Mouse (Mus musculus): Measurements from ENCODE around the gene Espn. TPM values are rescaled to one million over a fixed set of nuclear protein-coding genes. Genes with fewer than 3 reads are reported as not detected.

The Espn gene
- polyA plus RNA-seq, 1 experiment from 2014 or later, result 11.5 TPM

GRCm38 (mm10) chr4:152084616-152085015, 67.6 kb downstream of the Espn start:
- no peak overlapping the region for H3K4me2 ChIP-seq
- DNase-seq (no peak), ATAC-seq (ENCODE audit: insufficient read depth) (no peak)
- no peaks in the 10 kb centered on the region for H3K27me3 ChIP-seq (ENCODE audit: insufficient read depth, low read length)
- no peak for TF ChIP-seq CTCF (IDR thresholded peaks at IDR 0.05; ENCODE audit: low read depth)
- no peak overlapping the region for H3K9ac ChIP-seq
- H3K36me3 ChIP-seq (ENCODE audit: insufficient read depth), result 0 out of 2 replicates have a peak, but pooled peaks cover under 1% of the 10 kb centered on the region
- no peak overlapping the region for H3K4me3 ChIP-seq (ENCODE audit: low read depth, low read length)
- H3K27ac ChIP-seq (ENCODE audit: low read depth), result no peak overlapping the region
- WGBS, result 74% methylated on average over 7 of the region's 7 CpGs
- H3K9me3 ChIP-seq (ENCODE audit: low read depth, low read length), result no peaks in the 10 kb centered on the region
- peaks cover 12% of the 10 kb centered on the region; the same call in 1 of the 2 replicates for H3K4me1 ChIP-seq (ENCODE audit: insufficient read depth)

- Histone ChIP-seq H3K27ac (ENCODE audit: low read depth) (no peak overlapping the region), H3K4me1 (ENCODE audit: insufficient read depth) (peaks cover 12% of the 10 kb centered on the region; the same call in 1 of the 2 replicates), H3K4me3 (ENCODE audit: low read depth, low read length) (no peak overlapping the region), H3K9me3 (ENCODE audit: low read depth, low read length) (no peaks in the 10 kb centered on the region), H3K36me3 (ENCODE audit: insufficient read depth) (no peaks in the 10 kb centered on the region), H3K9ac (no peak overlapping the region), H3K27me3 (ENCODE audit: insufficient read depth, low read length) (no peaks in the 10 kb centered on the region), H3K4me2 (no peak overlapping the region)
- 53% methylated on average over 7 of the region's 7 CpGs for WGBS
- TF ChIP-seq CTCF (IDR thresholded peaks at IDR 0.05; ENCODE audit: low read depth), result no peak
- ATAC-seq (ENCODE audit: insufficient read depth) (no peak), DNase-seq (no peak)
These were observed 68.5 kb downstream of the Espn start for GRCm38 (mm10) chr4:152083611-152084220.

- Histone ChIP-seq H3K27me3 (ENCODE audit: insufficient read depth, low read length) (no peaks in the 10 kb centered on the region), H3K9me3 (ENCODE audit: low read depth, low read length) (no peaks in the 10 kb centered on the region), H3K9ac (no peak overlapping the region), H3K4me2 (no peak overlapping the region), H3K4me3 (ENCODE audit: low read depth, low read length) (no peak overlapping the region), H3K36me3 (ENCODE audit: insufficient read depth) (no peaks in the 10 kb centered on the region), H3K27ac (ENCODE audit: low read depth) (no peak overlapping the region), H3K4me1 (ENCODE audit: insufficient read depth) (no peaks in the 10 kb centered on the region)
- 52% methylated on average over 7 of the region's 7 CpGs for WGBS
- ATAC-seq (ENCODE audit: insufficient read depth) (no peak), DNase-seq (no peak)
- TF ChIP-seq CTCF (IDR thresholded peaks at IDR 0.05; ENCODE audit: low read depth), result no peak
These were observed 72.2 kb downstream of the Espn start for GRCm38 (mm10) chr4:152079931-152080330.

DNA sequence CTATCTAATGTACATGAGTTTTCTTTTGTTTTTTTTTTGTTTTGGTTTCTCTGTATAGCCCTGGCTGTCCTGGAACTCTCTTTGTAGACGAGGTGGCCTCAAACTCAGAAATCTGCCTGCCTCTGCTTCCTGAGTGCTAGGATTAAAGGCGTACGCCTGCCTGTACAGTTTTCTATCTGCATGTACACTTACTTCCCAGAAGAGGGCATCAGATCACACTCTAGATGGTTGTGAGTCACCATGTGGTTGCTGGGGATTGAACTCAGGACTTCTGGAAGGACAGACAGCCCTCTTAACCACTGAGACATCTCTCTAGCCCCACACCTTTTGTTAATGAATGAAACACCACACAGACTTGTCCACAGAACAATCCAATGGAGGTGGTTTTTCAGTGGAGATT, 72.9 kb downstream of the Espn start:
- DNase-seq (no peak), ATAC-seq (ENCODE audit: insufficient read depth) (no peak)
- TF ChIP-seq CTCF (IDR thresholded peaks at IDR 0.05; ENCODE audit: low read depth), result no peak
- Histone ChIP-seq H3K9me3 (ENCODE audit: low read depth, low read length) (no peaks in the 10 kb centered on the region), H3K4me2 (no peak overlapping the region), H3K27me3 (ENCODE audit: insufficient read depth, low read length) (no peaks in the 10 kb centered on the region), H3K27ac (ENCODE audit: low read depth) (no peak overlapping the region), H3K9ac (no peak overlapping the region), H3K36me3 (ENCODE audit: insufficient read depth) (no peaks in the 10 kb centered on the region), H3K4me1 (ENCODE audit: insufficient read depth) (no peaks in the 10 kb centered on the region), H3K4me3 (ENCODE audit: low read depth, low read length) (no peak overlapping the region)
- 83% methylated on average over 3 of the region's 3 CpGs for WGBS

DNA sequence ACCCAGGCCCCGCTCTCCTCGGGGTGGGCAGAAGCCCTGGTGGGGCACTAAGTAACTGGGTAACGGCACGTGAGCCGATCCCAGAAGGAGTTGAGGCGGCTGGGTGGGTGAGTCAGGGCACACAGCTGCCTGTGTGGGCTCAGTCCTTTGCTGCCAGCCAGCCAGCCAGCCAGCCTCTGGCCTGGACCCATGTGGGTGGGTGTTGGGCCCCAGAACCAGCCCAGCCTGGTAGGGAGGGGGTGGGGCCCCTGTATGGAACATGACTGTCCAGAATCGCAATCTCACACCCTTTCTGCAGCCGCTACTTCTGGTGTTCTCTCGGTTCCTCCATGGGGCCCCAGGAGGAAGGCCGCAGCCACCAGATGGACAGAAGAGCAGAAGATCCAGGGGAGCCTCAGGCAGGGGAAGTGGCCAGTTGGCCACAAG, 74.1 kb downstream of the Espn start:
- Histone ChIP-seq H3K36me3 (ENCODE audit: insufficient read depth) (no peaks in the 10 kb centered on the region), H3K4me3 (ENCODE audit: low read depth, low read length) (no peak overlapping the region), H3K27ac (ENCODE audit: low read depth) (no peak overlapping the region), H3K4me2 (no peak overlapping the region), H3K9ac (no peak overlapping the region), H3K27me3 (ENCODE audit: insufficient read depth, low read length) (no peaks in the 10 kb centered on the region), H3K9me3 (ENCODE audit: low read depth, low read length) (no peaks in the 10 kb centered on the region), H3K4me1 (ENCODE audit: insufficient read depth) (no peaks in the 10 kb centered on the region)
- WGBS, result 85% methylated on average over 10 of the region's 10 CpGs
- TF ChIP-seq CTCF (IDR thresholded peaks at IDR 0.05; ENCODE audit: low read depth), result no peak
- DNase-seq (no peak), ATAC-seq (ENCODE audit: insufficient read depth) (no peak)

- TF ChIP-seq CTCF (IDR thresholded peaks at IDR 0.05; ENCODE audit: low read depth), result no peak
- no peak for ATAC-seq (ENCODE audit: insufficient read depth)
- WGBS, result 83% methylated on average over 9 of the region's 9 CpGs
These were observed 75.0 kb downstream of the Espn start for GRCm38 (mm10) chr4:152077191-152077590.

DNA sequence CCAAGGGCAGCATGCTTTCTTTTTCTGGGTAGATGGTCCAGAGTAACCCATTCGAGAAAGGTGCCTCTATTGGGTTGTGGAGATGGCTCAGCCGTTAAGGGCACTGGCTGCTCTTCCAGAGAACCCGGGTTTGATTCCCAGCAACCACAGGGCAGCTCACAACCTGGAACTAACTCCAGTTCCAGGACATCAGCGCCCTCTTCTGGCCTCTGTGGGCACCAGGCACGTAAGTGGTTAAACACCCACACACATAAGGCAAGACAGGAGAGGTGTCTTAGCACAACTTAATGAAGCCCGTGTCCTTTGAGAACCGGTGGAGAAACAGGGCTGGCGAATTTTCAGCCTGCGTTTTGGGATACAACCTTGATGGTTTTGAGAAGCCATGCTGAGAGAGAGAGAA, 77.6 kb downstream of the Espn start:
- H3K4me2 ChIP-seq, result no peak overlapping the region
- no peak for TF ChIP-seq CTCF (IDR thresholded peaks at IDR 0.05; ENCODE audit: low read depth)
- peaks cover 6% of the 10 kb centered on the region for H3K4me1 ChIP-seq (ENCODE audit: insufficient read depth)
- H3K27me3 ChIP-seq (ENCODE audit: insufficient read depth, low read length), result no peaks in the 10 kb centered on the region
- H3K9me3 ChIP-seq (ENCODE audit: low read depth, low read length), result no peaks in the 10 kb centered on the region
- no peak overlapping the region for H3K9ac ChIP-seq
- WGBS, result 84% methylated on average over 9 of the region's 9 CpGs
- DNase-seq, result no peak
- ATAC-seq (ENCODE audit: insufficient read depth), result no peak
- H3K36me3 ChIP-seq (ENCODE audit: insufficient read depth), result no peaks in the 10 kb centered on the region
- no peak overlapping the region for H3K27ac ChIP-seq (ENCODE audit: low read depth)
- no peak overlapping the region for H3K4me3 ChIP-seq (ENCODE audit: low read depth, low read length)

More at GRCm38 (mm10) chr4:152077191-152077590, 75.0 kb downstream of the Espn start:
- Histone ChIP-seq H3K4me2 (no peak overlapping the region), H3K36me3 (ENCODE audit: insufficient read depth) (no peaks in the 10 kb centered on the region), H3K4me1 (ENCODE audit: insufficient read depth) (peaks cover 6% of the 10 kb centered on the region), H3K9me3 (ENCODE audit: low read depth, low read length) (no peaks in the 10 kb centered on the region), H3K27ac (ENCODE audit: low read depth) (no peak overlapping the region), H3K4me3 (ENCODE audit: low read depth, low read length) (no peak overlapping the region), H3K9ac (no peak overlapping the region), H3K27me3 (ENCODE audit: insufficient read depth, low read length) (no peaks in the 10 kb centered on the region)
- DNase-seq, result no peak

All from lung, embryonic 14.5 days (tissue).